Mouse (Mus musculus) heart, embryonic 14.5 days (tissue): ENCODE results near the gene Tspan32. TPM values are rescaled to one million over a fixed set of nuclear protein-coding genes. Genes with fewer than 3 reads are reported as not detected.

Source experiments
- ATAC-seq: fragments of 200-750 bp; cut with Nextera tagmentation; 2 replicates; pipeline ENCODE4 v1.8.0; 2017; ENCODE audit warnings: low read depth, moderate TSS enrichment; ENCODE audit not compliant: insufficient number of reproducible peaks, insufficient read depth, low FRiP score
- H3K27ac ChIP-seq, 2 experiments: fragments of 200-500 bp in 1 of 2; fragments of 300-500 bp in 1 of 2; sonication (generic) in 1 of 2; replicated peaks in 1 of 2; 2 replicates each; pipeline ENCODE4 v1.5.1; 2012 to 2014; ENCODE audit warnings: low read depth in 2 of 2, low read length in 2 of 2, control low read depth in 1 of 2, mild to moderate bottlenecking in 1 of 2, mixed read lengths in 1 of 2; ENCODE audit not compliant: control insufficient read depth in 1 of 2, insufficient read depth in 1 of 2
- H3K27me3 ChIP-seq: fragments of 300-500 bp; sonication (generic); 2 replicates; pipeline ENCODE4 v1.6.1; 2014; ENCODE audit warnings: mild to moderate bottlenecking, low read length, control low read depth; ENCODE audit not compliant: control insufficient read depth, insufficient read depth
- H3K36me3 ChIP-seq: fragments of 300-500 bp; sonication (generic); 2 replicates; pipeline ENCODE4 v1.6.1; 2014; ENCODE audit warnings: mild to moderate bottlenecking, control low read depth, low read length, mixed read lengths; ENCODE audit not compliant: control insufficient read depth, insufficient read depth
- H3K4me1 ChIP-seq, 2 experiments: fragments of 200-500 bp in 1 of 2; fragments of 300-500 bp in 1 of 2; sonication (generic) in 1 of 2; 2 replicates each; pipeline ENCODE4 v1.6.1; 2012 to 2014; ENCODE audit warnings: low read length in 2 of 2, control low read depth in 1 of 2, mixed read lengths in 1 of 2; ENCODE audit not compliant: control insufficient read depth in 2 of 2, insufficient read depth in 2 of 2
- H3K4me2 ChIP-seq: fragments of 300-500 bp; sonication (generic); 2 replicates; pipeline ENCODE4 v1.6.1; 2014; ENCODE audit warnings: mild to moderate bottlenecking, low read length
- H3K4me3 ChIP-seq, 2 experiments: fragments of 200-500 bp in 1 of 2; fragments of 300-500 bp in 1 of 2; sonication (generic) in 1 of 2; 2 replicates each; pipeline ENCODE4 v1.5.1; 2012 to 2014; ENCODE audit warnings: low read length in 2 of 2, mild to moderate bottlenecking in 2 of 2, control low read depth in 1 of 2, low read depth in 1 of 2, moderate library complexity in 1 of 2; ENCODE audit not compliant: control insufficient read depth in 1 of 2, insufficient read depth in 1 of 2
- H3K9ac ChIP-seq: fragments of 300-500 bp; sonication (generic); 2 replicates; pipeline ENCODE4 v1.6.1; 2014; ENCODE audit warnings: mild to moderate bottlenecking, low read length
- H3K9me3 ChIP-seq: fragments of 300-500 bp; sonication (generic); 2 replicates; pipeline ENCODE4 v1.6.1; 2016; ENCODE audit warnings: low read length, control low read depth; ENCODE audit not compliant: control insufficient read depth
- WGBS: fragments of 180-500 bp; shearing (Covaris S2); extraction: QIAGEN DNeasy Blood & Tissue Kit; methylation state at CpG from one replicate; pipeline ENCODE4 v1.1.7; 2014; 5-methylcytosine and 5-hydroxymethylcytosine counted together
- polyA plus RNA-seq: library from polyadenylated mRNA; unstranded; fragments of >200 nt; fragmentation: Nextera tagmentation; extraction: Ambion mirVana; gene quantifications from 2 replicates; pipeline ENCODE4 v1.2.1, GENCODE M21; 2014

Tspan32 gene
- polyA plus RNA-seq, 1 experiment from 2014 or later = 2.3 TPM

- no peaks in the 10 kb centered on the region for H3K36me3 ChIP-seq
- H3K27me3 ChIP-seq = no peaks in the 10 kb centered on the region
- H3K9me3 ChIP-seq = no peaks in the 10 kb centered on the region
- WGBS = 88% methylated on average over 1 of the region's 1 CpGs
- no peak for ATAC-seq
- H3K4me1 ChIP-seq = peaks cover 4 to 12% of the 10 kb centered on the region in 2 experiments; a peak in 3 of 4 replicates
- H3K9ac ChIP-seq = no peak overlapping the region
- no peak overlapping the region for H3K27ac ChIP-seq
- no peak overlapping the region for H3K4me3 ChIP-seq
- no peak overlapping the region for H3K4me2 ChIP-seq
Measured at GRCm38 (mm10) chr7:143024293-143024692, 19.4 kb downstream of the Tspan32 start.

- H3K4me1 ChIP-seq = peaks cover 4 to 12% of the 10 kb centered on the region in 2 experiments; a peak in 3 of 4 replicates
- no peak overlapping the region for H3K4me2 ChIP-seq
- H3K4me3 ChIP-seq = no peak overlapping the region
- no peaks in the 10 kb centered on the region for H3K9me3 ChIP-seq
- no peak overlapping the region for H3K27ac ChIP-seq
- WGBS = 83% methylated on average over 3 of the region's 3 CpGs
- ATAC-seq = no peak
- no peaks in the 10 kb centered on the region for H3K36me3 ChIP-seq
- H3K9ac ChIP-seq = no peak overlapping the region
- H3K27me3 ChIP-seq = no peaks in the 10 kb centered on the region
Measured at GRCm38 (mm10) chr7:143025496-143025895, 20.6 kb downstream of the Tspan32 start.

- WGBS = 85% methylated on average over 4 of the region's 4 CpGs
- Histone ChIP-seq H3K4me3 (no peak overlapping the region), H3K9me3 (no peaks in the 10 kb centered on the region), H3K36me3 (no peaks in the 10 kb centered on the region), H3K27me3 (no peaks in the 10 kb centered on the region), H3K27ac (peak overlapping the region in 1 of 2 experiments; percentile 11; a peak in 1 of 4 replicates), H3K9ac (no peak overlapping the region), H3K4me1 (peaks cover 6 to 20% of the 10 kb centered on the region in 2 experiments), H3K4me2 (no peak overlapping the region)
- ATAC-seq = no peak
Measured at GRCm38 (mm10) chr7:143027196-143027595, 22.4 kb downstream of the Tspan32 start.

- Histone ChIP-seq H3K27ac (peak overlapping the region; percentile 25 to 65; a peak in 3 of 4 replicates), H3K27me3 (no peaks in the 10 kb centered on the region), H3K4me2 (peak overlapping the region; percentile 16; the same call in 1 of the 2 replicates), H3K4me3 (no peak overlapping the region), H3K36me3 (0 out of 2 replicates have a peak, but pooled peaks cover 5% of the 10 kb centered on the region), H3K9me3 (no peaks in the 10 kb centered on the region), H3K4me1 (peaks cover 6 to 23% of the 10 kb centered on the region in 2 experiments), H3K9ac (no peak overlapping the region)
- 20% methylated on average over 1 of the region's 1 CpGs for WGBS
- ATAC-seq = no peak
Measured at GRCm38 (mm10) chr7:143031816-143032215, 27.0 kb downstream of the Tspan32 start.

- no peak overlapping the region for H3K4me2 ChIP-seq
- WGBS = 73% methylated on average over 4 of the region's 4 CpGs
- no peak for ATAC-seq
- H3K4me1 ChIP-seq = peaks cover 2 to 11% of the 10 kb centered on the region in 2 experiments; a peak in 3 of 4 replicates
- no peak overlapping the region for H3K27ac ChIP-seq
- no peaks in the 10 kb centered on the region for H3K9me3 ChIP-seq
- no peak overlapping the region for H3K4me3 ChIP-seq
- no peak overlapping the region for H3K9ac ChIP-seq
- no peaks in the 10 kb centered on the region for H3K27me3 ChIP-seq
- H3K36me3 ChIP-seq = 0 out of 2 replicates have a peak, but pooled peaks cover 5% of the 10 kb centered on the region
Measured at GRCm38 (mm10) chr7:143033581-143033980, 28.7 kb downstream of the Tspan32 start.

- H3K9ac ChIP-seq = no peak overlapping the region
Measured at GRCm38 (mm10) chr7:143034112-143034511, 29.3 kb downstream of the Tspan32 start.

GRCm38 (mm10) chr7:143034519-143035450, 29.9 kb downstream of the Tspan32 start:
- no peak for ATAC-seq
- H3K9me3 ChIP-seq = no peaks in the 10 kb centered on the region
- H3K27ac ChIP-seq = no peak overlapping the region
- H3K4me1 ChIP-seq = peaks cover 2 to 11% of the 10 kb centered on the region in 2 experiments; a peak in 3 of 4 replicates
- no peak overlapping the region for H3K4me2 ChIP-seq
- no peaks in the 10 kb centered on the region for H3K27me3 ChIP-seq
- 0 out of 2 replicates have a peak, but pooled peaks cover 5% of the 10 kb centered on the region for H3K36me3 ChIP-seq
- H3K9ac ChIP-seq = no peak overlapping the region
- 84% methylated on average over 8 of the region's 8 CpGs for WGBS
- H3K4me3 ChIP-seq = no peak overlapping the region

More at GRCm38 (mm10) chr7:143034112-143034511, 29.3 kb downstream of the Tspan32 start:
- no peak for ATAC-seq
- no peaks in the 10 kb centered on the region for H3K27me3 ChIP-seq
- no peaks in the 10 kb centered on the region for H3K9me3 ChIP-seq
- peaks cover 2 to 11% of the 10 kb centered on the region in 2 experiments; a peak in 3 of 4 replicates for H3K4me1 ChIP-seq
- WGBS = 93% methylated on average over 2 of the region's 2 CpGs
- H3K4me3 ChIP-seq = no peak overlapping the region
- H3K27ac ChIP-seq = no peak overlapping the region
- 0 out of 2 replicates have a peak, but pooled peaks cover 5% of the 10 kb centered on the region for H3K36me3 ChIP-seq
- H3K4me2 ChIP-seq = no peak overlapping the region
